Mouse (Mus musculus) layer of hippocampus, adult 2 months (tissue): ENCODE measurements at regions not wholly inside any gene's neighbourhood (a gene's known extent, or its start where the extent isn't known, plus 50 kb on each side); places are given as distances from the start of the nearest gene placed in this dataset.

Source experiments
- DNase-seq, 2 experiments: peaks; one replicate each; pipeline ENCODE4 v3.0.0; 2022; ENCODE audit warnings: low spot score in 2 of 2
- H3K27ac ChIP-seq: fragments of 200-600 bp; 2 replicates; pipeline ENCODE4 v1.8.1; 2022
- H3K4me3 ChIP-seq: fragments of 200-600 bp; 2 replicates; pipeline ENCODE4 v1.8.1; 2022; ENCODE audit warnings: mild to moderate bottlenecking
- CTCF ChIP-seq: fragments of 200-600 bp; conservative IDR thresholded peaks from 2 replicates; pipeline ENCODE4 v1.8.1; 2022; ENCODE audit warnings: antibody characterized with exemption, mild to moderate bottlenecking, moderate library complexity

DNA sequence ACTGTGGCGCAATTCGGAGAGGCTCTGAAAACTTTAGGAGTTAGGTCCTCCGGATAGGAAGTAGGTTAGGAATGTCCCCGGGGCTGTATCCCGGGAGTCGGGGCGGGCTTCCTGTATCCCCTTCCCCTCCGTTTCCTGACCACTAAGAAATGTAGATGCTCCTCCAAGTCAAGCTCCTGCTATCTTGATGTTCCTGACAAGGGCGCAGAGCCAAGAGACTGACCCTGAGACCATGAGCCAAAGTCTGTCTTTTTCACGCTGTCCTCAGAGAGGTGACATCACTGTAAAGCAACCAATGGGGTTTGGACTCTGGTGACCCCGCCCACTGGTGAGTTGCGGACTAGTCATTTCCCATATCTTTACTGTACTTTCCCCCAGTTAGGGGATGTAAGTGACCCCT, 51.8 kb upstream of the Rgma start:
- no peak for DNase-seq
- no peak overlapping the region for H3K4me3 ChIP-seq
- no peak overlapping the region for H3K27ac ChIP-seq
- no peak for TF ChIP-seq CTCF

DNA sequence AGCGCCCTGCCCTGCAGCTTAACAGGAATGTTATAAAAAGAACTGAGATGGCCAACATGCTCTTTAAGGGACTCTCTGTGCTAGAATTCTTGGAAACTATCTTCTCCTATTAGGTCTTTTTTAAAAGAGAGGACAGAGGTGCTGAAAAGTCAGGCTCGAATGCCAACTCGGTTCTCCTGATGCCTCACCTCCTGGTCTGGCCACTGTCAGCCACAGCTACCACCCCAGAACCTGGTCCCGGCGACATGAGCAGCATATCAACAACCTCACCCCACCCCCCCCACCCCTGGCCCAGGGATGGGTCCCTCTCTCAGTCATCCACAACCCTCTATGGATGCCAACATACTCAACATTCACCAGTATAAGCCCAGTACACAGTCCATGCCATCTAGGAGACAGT, 49.8 kb upstream of the Rgma start:
- no peak overlapping the region for H3K4me3 ChIP-seq
- H3K27ac ChIP-seq, result no peak overlapping the region
- no peak for DNase-seq
- no peak for TF ChIP-seq CTCF
